Mouse (Mus musculus): ENCODE results near the gene Kcnj12. TPM values are rescaled to one million over a fixed set of nuclear protein-coding genes. Genes with fewer than 3 reads are reported as not detected.

Gene Kcnj12
- polyA plus RNA-seq, 1 experiment from 2014 or later, result 1.7 TPM

DNA sequence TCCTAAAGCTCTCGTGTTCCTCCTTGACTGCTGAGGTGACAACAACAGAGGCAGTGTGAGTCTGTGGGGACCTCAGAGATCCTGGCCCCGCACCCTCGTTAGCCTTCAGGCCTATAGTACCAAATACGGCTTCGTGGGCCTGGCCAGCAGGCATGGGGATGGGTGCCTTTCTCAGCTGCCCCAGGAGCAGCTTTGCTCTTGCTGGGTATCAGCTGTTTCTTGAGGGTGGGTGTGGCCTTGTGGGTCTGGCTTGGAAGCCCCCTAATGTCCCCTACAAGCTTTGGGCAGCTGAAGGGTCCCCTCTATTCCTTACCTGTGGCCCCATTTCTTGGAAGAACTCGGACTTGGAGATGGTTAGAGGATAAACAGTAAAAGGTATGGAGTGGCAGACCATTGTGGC is 4.0 kb downstream of the Kcnj12 start:
- Histone ChIP-seq H3K27ac (replicated peaks) (no peak overlapping the region), H3K4me2 (replicated peaks) (no peak overlapping the region), H3K36me3 (no peaks in the 10 kb centered on the region), H3K4me3 (replicated peaks) (no peak overlapping the region), H3K9ac (no peak overlapping the region), H3K27me3 (peaks cover 46% of the 10 kb centered on the region), H3K4me1 (peaks cover 26% of the 10 kb centered on the region), H3K9me3 (replicated peaks) (no peaks in the 10 kb centered on the region)
- 86% methylated on average over 6 of the region's 6 CpGs for WGBS
- ATAC-seq (ENCODE audit: insufficient number of reproducible peaks, low FRiP score, low TSS enrichment, low read depth), result no peak

DNA sequence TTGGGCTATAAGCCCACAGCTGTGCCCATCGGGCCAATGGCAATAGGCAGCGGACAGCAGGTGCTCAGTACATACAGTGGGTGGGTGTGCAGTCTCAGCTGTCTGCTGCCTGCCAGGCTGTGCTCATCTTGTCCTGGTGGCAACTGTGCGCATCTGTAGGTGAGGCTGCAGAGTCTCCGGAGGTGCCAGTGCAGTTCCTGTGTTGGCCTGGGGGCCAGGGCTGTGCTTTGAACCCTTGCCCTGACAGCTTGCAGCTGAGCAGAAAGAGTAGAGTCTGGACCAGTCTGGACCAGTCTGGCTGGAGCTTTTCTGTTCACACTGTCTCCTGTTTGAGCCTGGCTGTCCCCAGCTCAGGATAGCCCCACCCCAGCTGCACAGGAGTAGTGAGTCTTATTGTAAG is 4.8 kb downstream of the Kcnj12 start:
- Histone ChIP-seq H3K4me2 (replicated peaks) (no peak overlapping the region), H3K9ac (no peak overlapping the region), H3K27me3 (peaks cover 38% of the 10 kb centered on the region), H3K9me3 (replicated peaks) (no peaks in the 10 kb centered on the region), H3K4me1 (peaks cover 21% of the 10 kb centered on the region), H3K4me3 (replicated peaks) (no peak overlapping the region), H3K36me3 (no peaks in the 10 kb centered on the region), H3K27ac (replicated peaks) (no peak overlapping the region)
- 86% methylated on average over 4 of the region's 4 CpGs for WGBS
- 0 out of 2 replicates have a peak, but pooled peaks have one; percentile 58 for ATAC-seq (ENCODE audit: insufficient number of reproducible peaks, low FRiP score, low TSS enrichment, low read depth)

DNA sequence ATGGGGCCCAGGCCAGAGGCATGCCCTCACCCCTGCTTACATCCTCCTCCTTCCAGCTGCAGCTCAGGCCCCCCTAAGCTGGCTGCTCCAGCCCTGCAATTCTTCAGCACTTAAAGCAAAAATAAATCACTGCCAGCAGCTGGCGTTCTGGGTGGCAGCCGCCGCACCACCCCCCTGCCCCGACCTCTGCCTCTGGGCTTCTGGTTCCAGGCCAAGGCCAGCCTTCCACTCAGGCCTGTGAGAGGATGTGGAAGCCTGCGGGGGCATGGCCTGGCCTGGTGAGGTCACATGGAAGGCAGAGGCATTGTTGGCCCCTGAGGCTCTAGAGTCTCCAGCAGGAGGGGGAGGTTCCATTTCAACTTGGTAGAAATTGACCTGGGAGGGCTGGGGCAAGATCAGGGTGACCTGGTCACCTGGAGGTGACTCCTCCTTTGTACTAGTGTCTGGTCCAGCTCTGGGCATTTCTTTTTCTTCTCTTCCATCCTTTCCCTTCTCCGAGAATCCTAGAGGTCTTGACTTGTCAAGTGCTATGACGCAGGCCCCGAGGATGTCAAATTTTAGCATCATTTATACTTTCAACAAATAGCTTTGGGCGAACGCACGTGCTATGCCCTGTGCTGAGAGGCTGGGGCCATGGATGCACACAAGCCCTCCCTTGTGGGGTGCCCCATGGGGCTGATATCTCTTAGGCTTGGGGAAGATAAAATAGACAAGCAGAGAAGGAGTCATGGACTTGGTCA is 6.0 kb downstream of the Kcnj12 start:
- Histone ChIP-seq H3K4me3 (replicated peaks) (no peak overlapping the region), H3K4me2 (replicated peaks) (no peak overlapping the region), H3K27me3 (peaks cover 26% of the 10 kb centered on the region), H3K4me1 (peaks cover 11% of the 10 kb centered on the region; the same call in 1 of the 2 replicates), H3K9ac (no peak overlapping the region), H3K27ac (replicated peaks) (no peak overlapping the region), H3K36me3 (no peaks in the 10 kb centered on the region), H3K9me3 (replicated peaks) (no peaks in the 10 kb centered on the region)
- 0 out of 2 replicates have a peak, but pooled peaks have one; percentile 36 for ATAC-seq (ENCODE audit: insufficient number of reproducible peaks, low FRiP score, low TSS enrichment, low read depth)
- WGBS, result 47% methylated on average over 11 of the region's 11 CpGs

DNA sequence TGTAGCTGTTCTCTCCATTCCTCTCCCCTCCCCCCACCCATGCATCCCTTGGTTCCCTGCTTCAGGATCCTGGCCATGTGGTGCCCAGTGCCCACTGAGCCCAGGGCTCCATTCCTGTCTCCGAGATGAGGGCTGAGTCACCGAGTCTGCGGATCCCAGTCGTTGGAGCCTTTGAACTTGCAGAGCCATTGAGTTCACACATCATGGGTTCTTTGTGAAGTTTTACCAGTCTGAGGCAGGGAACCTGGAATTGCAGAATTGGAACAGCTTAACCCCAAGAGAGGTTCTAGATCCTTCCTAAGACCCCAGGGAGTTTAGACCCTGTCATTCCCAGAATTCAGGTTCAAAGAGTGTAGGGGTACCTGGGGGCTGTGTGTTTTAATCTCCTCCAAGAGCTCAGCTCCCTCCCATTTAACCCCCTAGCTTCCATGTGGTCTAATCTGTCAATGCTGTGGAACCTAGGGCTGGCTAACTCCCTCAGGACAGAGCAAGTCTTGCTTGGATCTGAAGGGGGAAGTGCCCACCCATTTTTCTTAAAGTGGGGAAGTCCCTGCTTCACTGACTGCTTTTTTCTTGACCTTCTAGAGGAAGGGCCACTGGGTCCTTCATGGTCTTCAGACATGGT is 6.9 kb downstream of the Kcnj12 start:
- 49% methylated on average over 4 of the region's 4 CpGs for WGBS
- H3K36me3 ChIP-seq, result no peaks in the 10 kb centered on the region
- peaks cover 11% of the 10 kb centered on the region; the same call in 1 of the 2 replicates for H3K4me1 ChIP-seq
- H3K27me3 ChIP-seq, result peaks cover 17% of the 10 kb centered on the region
- no peak overlapping the region for H3K4me2 ChIP-seq (replicated peaks)
- no peak overlapping the region for H3K4me3 ChIP-seq (replicated peaks)
- H3K9ac ChIP-seq, result no peak overlapping the region
- ATAC-seq (ENCODE audit: insufficient number of reproducible peaks, low FRiP score, low TSS enrichment, low read depth), result no peak
- no peaks in the 10 kb centered on the region for H3K9me3 ChIP-seq (replicated peaks)
- no peak overlapping the region for H3K27ac ChIP-seq (replicated peaks)

DNA sequence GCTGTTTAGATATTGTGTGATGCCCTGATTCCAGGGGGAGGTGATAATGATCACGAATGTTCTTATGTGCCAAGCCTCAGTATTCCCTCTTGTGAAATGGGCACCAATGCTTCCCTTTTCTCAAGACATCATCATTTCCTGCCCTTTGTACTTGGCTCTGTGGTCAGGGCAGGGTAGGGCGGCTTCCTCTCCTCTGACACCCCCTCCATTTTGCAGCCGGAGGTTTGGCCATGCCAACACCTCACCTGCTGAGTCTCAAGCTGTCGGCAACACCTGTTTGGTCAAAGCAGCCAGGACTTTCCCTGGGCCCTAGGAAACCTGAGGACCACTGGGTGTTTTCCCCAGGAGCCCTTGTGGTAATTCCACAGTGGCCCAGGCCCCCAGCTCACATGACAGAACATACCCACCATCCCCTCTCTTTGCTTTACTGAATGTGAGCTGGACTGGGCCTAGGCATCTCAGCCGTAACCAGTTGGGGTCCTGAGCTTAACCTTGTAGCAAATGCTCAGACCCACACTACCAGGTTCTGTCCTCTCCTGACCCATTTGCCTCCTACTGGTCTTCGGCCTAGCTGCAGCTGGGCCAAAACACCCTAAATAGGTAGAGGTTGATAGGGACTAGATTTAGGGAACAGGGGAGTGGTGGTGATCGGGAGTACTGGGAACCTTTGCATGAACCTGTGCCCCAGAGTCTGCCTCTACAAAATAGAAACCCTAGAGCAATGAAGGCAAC is 7.7 kb downstream of the Kcnj12 start:
- H3K27me3 ChIP-seq, result peaks cover 9% of the 10 kb centered on the region; the same call in 1 of the 2 replicates
- no peaks in the 10 kb centered on the region for H3K36me3 ChIP-seq
- no peak overlapping the region for H3K27ac ChIP-seq (replicated peaks)
- ATAC-seq (ENCODE audit: insufficient number of reproducible peaks, low FRiP score, low TSS enrichment, low read depth), result no peak
- H3K4me1 ChIP-seq, result peaks cover 11% of the 10 kb centered on the region; the same call in 1 of the 2 replicates
- no peak overlapping the region for H3K4me3 ChIP-seq (replicated peaks)
- 91% methylated on average over 7 of the region's 7 CpGs for WGBS
- H3K9me3 ChIP-seq (replicated peaks), result no peaks in the 10 kb centered on the region
- H3K9ac ChIP-seq, result no peak overlapping the region
- H3K4me2 ChIP-seq (replicated peaks), result no peak overlapping the region

DNA sequence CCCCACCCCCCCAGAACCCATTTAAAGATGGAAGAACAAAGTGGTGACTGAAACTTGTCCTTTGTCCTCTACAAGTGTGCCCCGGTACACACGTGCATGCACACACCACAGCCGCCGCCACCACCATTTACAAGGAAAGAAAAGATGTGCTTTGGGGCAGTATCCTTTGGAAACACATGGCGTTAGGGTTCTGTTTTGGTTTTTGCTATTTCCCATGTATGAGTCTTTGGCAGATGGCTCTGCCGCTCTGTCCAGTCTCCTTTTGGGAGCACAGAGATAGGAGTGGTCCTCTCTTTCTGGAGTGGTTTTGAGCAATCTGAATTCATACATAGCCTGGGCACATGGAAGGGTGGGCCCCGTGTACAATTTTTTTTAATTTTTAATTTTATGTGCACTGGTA is 8.8 kb downstream of the Kcnj12 start:
- WGBS, result 89% methylated on average over 7 of the region's 7 CpGs
- no peaks in the 10 kb centered on the region for H3K36me3 ChIP-seq

DNA sequence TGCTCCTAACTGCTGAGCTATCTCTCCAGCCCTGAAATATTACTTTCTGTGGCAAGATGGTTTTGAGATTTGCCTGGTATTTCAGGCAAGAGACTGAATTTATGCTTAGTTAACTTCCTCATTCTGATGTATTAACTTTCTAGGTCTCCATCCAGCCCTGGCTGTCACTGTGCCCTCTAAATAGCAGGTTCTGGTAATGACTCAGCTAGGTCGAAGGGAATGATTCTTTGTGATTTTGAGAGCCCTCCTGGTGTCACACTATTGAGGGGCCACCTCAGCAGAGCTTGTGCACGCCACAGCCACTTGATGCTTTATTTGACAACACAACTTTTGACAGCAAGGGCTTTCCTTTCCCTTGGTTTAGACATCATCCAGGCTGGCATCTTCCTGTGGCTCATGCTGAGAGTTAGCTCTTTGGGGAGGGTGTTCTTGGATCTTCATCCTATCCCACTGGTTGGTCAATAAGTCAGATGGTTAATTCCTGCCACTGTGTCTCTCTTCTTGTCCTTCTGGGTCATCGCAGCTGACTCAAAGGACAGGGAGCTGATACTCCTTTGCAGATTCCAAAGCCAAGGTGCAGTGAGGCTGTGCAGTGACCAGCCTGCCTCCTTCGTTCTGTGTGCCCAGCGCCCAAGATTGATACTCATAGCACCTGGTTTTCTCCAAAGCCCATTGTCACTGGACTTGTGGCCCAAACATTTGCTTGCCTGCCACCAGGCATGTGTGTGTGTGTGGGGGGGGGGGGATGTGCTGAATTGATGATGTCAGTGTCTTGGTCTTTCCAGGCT is 9.5 kb downstream of the Kcnj12 start:
- Histone ChIP-seq H3K4me1 (peaks cover 8% of the 10 kb centered on the region; the same call in 1 of the 2 replicates), H3K36me3 (no peaks in the 10 kb centered on the region), H3K27ac (replicated peaks) (no peak overlapping the region), H3K9me3 (replicated peaks) (no peaks in the 10 kb centered on the region), H3K4me2 (replicated peaks) (no peak overlapping the region), H3K27me3 (no peaks in the 10 kb centered on the region), H3K9ac (no peak overlapping the region), H3K4me3 (replicated peaks) (no peak overlapping the region)
- WGBS, result 80% methylated on average over 5 of the region's 5 CpGs
- no peak for ATAC-seq (ENCODE audit: insufficient number of reproducible peaks, low FRiP score, low TSS enrichment, low read depth)

More for the DNA sequence above, 8.8 kb downstream of the Kcnj12 start:
- Histone ChIP-seq H3K4me2 (replicated peaks) (no peak overlapping the region), H3K9me3 (replicated peaks) (no peaks in the 10 kb centered on the region), H3K27me3 (0 out of 2 replicates have a peak, but pooled peaks cover 3% of the 10 kb centered on the region), H3K4me1 (peaks cover 8% of the 10 kb centered on the region; the same call in 1 of the 2 replicates), H3K27ac (replicated peaks) (no peak overlapping the region), H3K9ac (no peak overlapping the region), H3K4me3 (replicated peaks) (no peak overlapping the region)
- ATAC-seq (ENCODE audit: insufficient number of reproducible peaks, low FRiP score, low TSS enrichment, low read depth), result no peak

DNA sequence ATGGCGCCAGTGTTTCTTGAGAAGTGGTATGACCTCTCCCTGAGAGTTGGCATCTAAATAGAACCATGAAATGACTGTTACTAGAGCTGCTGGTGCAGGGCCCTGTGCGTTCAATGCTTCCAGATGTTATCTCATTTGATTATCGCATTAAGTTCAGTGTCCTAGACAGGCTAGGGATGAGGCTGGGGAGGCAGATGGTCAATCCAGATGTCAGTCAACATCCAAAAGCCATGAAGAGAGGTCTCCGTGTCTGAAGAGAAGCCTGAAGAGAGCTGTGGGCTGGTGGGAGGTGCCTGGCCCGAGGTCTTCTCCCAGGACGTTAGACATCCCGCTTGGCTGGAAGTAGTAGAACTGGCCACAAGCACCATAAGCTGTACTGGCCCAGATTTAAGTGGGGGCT is 10.1 kb downstream of the Kcnj12 start:
- Histone ChIP-seq H3K4me3 (replicated peaks) (no peak overlapping the region), H3K27ac (replicated peaks) (no peak overlapping the region), H3K36me3 (no peaks in the 10 kb centered on the region), H3K9ac (no peak overlapping the region), H3K4me1 (peaks cover 8% of the 10 kb centered on the region; the same call in 1 of the 2 replicates), H3K9me3 (replicated peaks) (no peaks in the 10 kb centered on the region), H3K27me3 (no peaks in the 10 kb centered on the region), H3K4me2 (replicated peaks) (no peak overlapping the region)
- ATAC-seq (ENCODE audit: insufficient number of reproducible peaks, low FRiP score, low TSS enrichment, low read depth), result no peak
- 72% methylated on average over 7 of the region's 7 CpGs for WGBS

DNA sequence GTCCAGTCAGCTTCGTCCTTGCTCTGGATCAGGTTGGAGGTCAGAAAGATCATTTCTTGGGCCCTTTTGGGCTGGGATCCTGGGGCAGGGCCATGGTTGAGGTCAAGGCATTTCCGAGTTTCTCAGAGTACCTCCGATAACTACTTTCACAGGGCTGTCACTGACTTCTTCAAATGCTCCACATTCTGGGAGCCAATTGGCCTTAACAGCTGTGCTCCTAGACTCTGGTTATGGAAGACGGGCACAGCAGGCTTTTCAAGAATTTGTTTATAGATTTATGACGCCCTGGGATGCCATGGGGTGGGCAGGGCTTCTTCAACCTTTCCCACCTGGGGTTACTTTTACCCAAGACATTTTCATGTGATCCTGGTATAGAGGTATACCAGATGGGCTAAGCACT is 10.8 kb downstream of the Kcnj12 start:
- no peaks in the 10 kb centered on the region for H3K36me3 ChIP-seq
- no peak overlapping the region for H3K27ac ChIP-seq (replicated peaks)
- H3K9ac ChIP-seq, result no peak overlapping the region
- no peak overlapping the region for H3K4me3 ChIP-seq (replicated peaks)
- peaks cover 2% of the 10 kb centered on the region; the same call in 1 of the 2 replicates for H3K4me1 ChIP-seq
- no peak overlapping the region for H3K4me2 ChIP-seq (replicated peaks)
- 69% methylated on average over 5 of the region's 5 CpGs for WGBS
- no peaks in the 10 kb centered on the region for H3K9me3 ChIP-seq (replicated peaks)
- no peaks in the 10 kb centered on the region for H3K27me3 ChIP-seq
- ATAC-seq (ENCODE audit: insufficient number of reproducible peaks, low FRiP score, low TSS enrichment, low read depth), result no peak

DNA sequence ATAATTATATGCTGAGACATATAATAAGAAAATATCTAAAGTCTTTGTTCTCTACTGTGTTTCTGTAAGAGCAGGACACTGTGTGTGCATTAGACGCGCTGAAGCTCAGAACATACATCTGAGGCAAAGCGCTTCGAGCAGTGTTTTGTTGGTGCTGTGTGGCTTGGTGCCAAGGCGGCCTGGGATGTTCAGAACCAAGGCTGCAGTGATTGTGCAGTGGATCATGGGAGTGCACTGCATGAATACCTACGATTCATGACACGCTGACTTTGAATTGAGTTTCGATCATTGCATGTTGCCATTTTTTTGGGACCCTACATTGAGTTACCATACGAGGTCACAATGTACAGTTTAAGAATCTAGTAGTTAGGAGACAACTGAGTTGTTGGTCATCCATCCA is 14.3 kb downstream of the Kcnj12 start:
- Histone ChIP-seq H3K36me3 (no peaks in the 10 kb centered on the region), H3K9ac (no peak overlapping the region), H3K27ac (replicated peaks) (no peak overlapping the region), H3K27me3 (no peaks in the 10 kb centered on the region), H3K9me3 (replicated peaks) (no peaks in the 10 kb centered on the region), H3K4me1 (no peaks in the 10 kb centered on the region), H3K4me3 (replicated peaks) (no peak overlapping the region), H3K4me2 (replicated peaks) (no peak overlapping the region)
- WGBS, result 93% methylated on average over 9 of the region's 9 CpGs
- no peak for ATAC-seq (ENCODE audit: insufficient number of reproducible peaks, low FRiP score, low TSS enrichment, low read depth)

All from embryonic facial prominence, embryonic 15.5 days (tissue).